Mouse (Mus musculus) erythroblast, embryonic 14.5 days (primary cell): Measurements from ENCODE around the gene Ptcra.

Source experiments
- GATA1 ChIP-seq: IDR thresholded peaks from 2 replicates; pipeline ENCODE4 v1.6.1; 2012; ENCODE audit warnings: low read length, inconsistent platforms, mixed read lengths
- TAL1 ChIP-seq: IDR thresholded peaks from 3 replicates; pipeline ENCODE4 v1.6.1; 2012; ENCODE audit warnings: low read length, inconsistent platforms, mixed read lengths

- TF ChIP-seq TAL1 (no peak), GATA1 (no peak)
These were observed 15.7 kb downstream of the Ptcra start for GRCm38 (mm10) chr17:46747806-46748205.
